Mouse (Mus musculus): ENCODE measurements around the gene Ccdc71.

- TF ChIP-seq CTCF (conservative IDR thresholded peaks at IDR 0.05 in 1 of 2, IDR thresholded peaks at IDR 0.05 in 1 of 2; ENCODE audit: low read depth in 2 of 2, low read length in 2 of 2) (no peak), ZC3H11A (IDR thresholded peaks at IDR 0.05; ENCODE audit: low read depth, low read length) (no peak), PAX5 (IDR thresholded peaks at IDR 0.05; ENCODE audit: low read length) (no peak), EP300 (IDR thresholded peaks at IDR 0.05; ENCODE audit: low read length) (no peak), ZNF384 (IDR thresholded peaks at IDR 0.05; ENCODE audit: low read depth, low read length) (no peak), ETS1 (conservative IDR thresholded peaks at IDR 0.05; ENCODE audit: low read depth, low read length) (no peak), POLR2A (IDR thresholded peaks at IDR 0.05; ENCODE audit: low read depth, low read length) (no peak), SMC3 (IDR thresholded peaks at IDR 0.05; ENCODE audit: low read depth, low read length) (no peak), NELFE (IDR thresholded peaks at IDR 0.05; ENCODE audit: low read depth, low read length) (no peak)
Measured at GRCm38 (mm10) chr9:108461675-108462074, 1.3 kb downstream of the Ccdc71 start.
